Mouse (Mus musculus) induced T-regulatory cell, adult 2 months (primary cell): Measurements from ENCODE around the gene Gm49388.
"Not testable (repeated sequence)": the region's sequence is repeated elsewhere in the genome, so short reads cannot be mapped to it uniquely, and the experiment has no call there.

Source experiments
- DNase-seq: peaks from one replicate; pipeline ENCODE4 v3.0.0-alpha.2; 2012; ENCODE audit warnings: low read depth

The Gm49388 gene

GRCm38 (mm10) chr7:127768346-127768996, 16.9 kb upstream of the Gm49388 start:
- peak; percentile 45 for DNase-seq

- peak; percentile 93 for DNase-seq
Measured at GRCm38 (mm10) chr7:127768997-127769593, 16.3 kb upstream of the Gm49388 start.

- DNase-seq = peak; percentile 84
Measured at GRCm38 (mm10) chr7:127769651-127770038, 15.8 kb upstream of the Gm49388 start, which contains the start of gene Orai3. Gene Orai3, plus strand, starts transcription at chr7:127769815.

GRCm38 (mm10) chr7:127770039-127770905, 15.1 kb upstream of the Gm49388 start:
- DNase-seq = peak; percentile 39

- DNase-seq = no peak
Measured at GRCm38 (mm10) chr7:127771262-127771661, 14.1 kb upstream of the Gm49388 start.

- no peak for DNase-seq
Measured at GRCm38 (mm10) chr7:127772080-127772479, 13.3 kb upstream of the Gm49388 start.

- no peak for DNase-seq
Measured at GRCm38 (mm10) chr7:127772557-127772956, 12.9 kb upstream of the Gm49388 start.

- peak; percentile 88 for DNase-seq
Measured at GRCm38 (mm10) chr7:127773664-127774384, 11.6 kb upstream of the Gm49388 start.

GRCm38 (mm10) chr7:127775837-127776236, 9.6 kb upstream of the Gm49388 start:
- not testable (repeated sequence) for DNase-seq

- DNase-seq = peak; percentile 92
Measured at GRCm38 (mm10) chr7:127776426-127776825, 9.0 kb upstream of the Gm49388 start, which contains the start of gene Setd1a. Gene Setd1a, plus strand, starts transcription at chr7:127776670.

GRCm38 (mm10) chr7:127776878-127777473, 8.4 kb upstream of the Gm49388 start:
- peak; percentile 99 for DNase-seq

- peak; percentile 76 for DNase-seq
Measured at GRCm38 (mm10) chr7:127777474-127778266, 7.7 kb upstream of the Gm49388 start.

- no peak for DNase-seq
Measured at GRCm38 (mm10) chr7:127778350-127778749, 7.1 kb upstream of the Gm49388 start.

- no peak for DNase-seq
Measured at GRCm38 (mm10) chr7:127797076-127797845, 11.9 kb downstream of the Gm49388 start.

- no peak for DNase-seq
Measured at GRCm38 (mm10) chr7:127798591-127798990, 13.2 kb downstream of the Gm49388 start.

GRCm38 (mm10) chr7:127799211-127799610, 13.8 kb downstream of the Gm49388 start:
- DNase-seq = no peak

GRCm38 (mm10) chr7:127799738-127800137, 14.3 kb downstream of the Gm49388 start:
- no peak for DNase-seq

- DNase-seq = peak; percentile 88
Measured at GRCm38 (mm10) chr7:127800435-127801009, 15.1 kb downstream of the Gm49388 start, which contains the start of gene Hsd3b7. Gene Hsd3b7, plus strand, starts transcription at chr7:127800604.

- no peak for DNase-seq
Measured at GRCm38 (mm10) chr7:127801010-127801621, 15.7 kb downstream of the Gm49388 start.
